Mouse (Mus musculus) heart, embryonic 15.5 days (tissue): Measurements from ENCODE around the gene Micall2. TPM values are rescaled to one million over a fixed set of nuclear protein-coding genes. Genes with fewer than 3 reads are reported as not detected.

Experiments used
- microRNA-seq: library from miRNA; unstranded; fragments of <30 nt; microRNA quantifications from one replicate; pipeline ENCODE4, GENCODE M21; 2016
- polyA plus RNA-seq: library from polyadenylated mRNA; unstranded; fragments of >200 nt; fragmentation: Nextera tagmentation; extraction: Ambion mirVana; gene quantifications from 2 replicates; pipeline ENCODE4 v1.2.1, GENCODE M21; 2015

Gene Micall2
- polyA plus RNA-seq, 1 experiment from 2014 or later: 1.3 TPM

Small RNA genes within 50 kb of the gene (microRNA-seq; reads per million reads assigned to microRNA genes)
- not detected for gene Mir7037

Other genes with a start within 250 kb of the Micall2 start
- gene Uncx, start 192.8 kb downstream of the Micall2 start, polyA plus RNA-seq: not detected in 2 replicates
- 12.6 and 20.6 TPM in 2 replicates for gene Ints1, start 39.3 kb upstream of the Micall2 start, polyA plus RNA-seq
- 19.1 and 23.0 TPM in 2 replicates for gene Mafk, start 55.2 kb upstream of the Micall2 start, polyA plus RNA-seq
- gene Tmem184a, start 83.6 kb upstream of the Micall2 start, polyA plus RNA-seq: 0.18 and 1.9 TPM in 2 replicates
- gene Gm26938, start 90.1 kb upstream of the Micall2 start, polyA plus RNA-seq: not detected in 2 replicates
- 33.2 and 39.2 TPM in 2 replicates for gene Psmg3, start 90.5 kb upstream of the Micall2 start, polyA plus RNA-seq
- gene Elfn1, start 171.6 kb upstream of the Micall2 start, polyA plus RNA-seq: 0.10 and 0.65 TPM in 2 replicates